Mouse (Mus musculus): Measurements from ENCODE around the gene Fkbp8. TPM values are rescaled to one million over a fixed set of nuclear protein-coding genes. Genes with fewer than 3 reads are reported as not detected.
"Not testable (repeated sequence)": the region's sequence is repeated elsewhere in the genome, so short reads cannot be mapped to it uniquely, and the experiment has no call there.

Fkbp8 gene
- polyA plus RNA-seq, 1 experiment, result 255 TPM

- no peak for TF ChIP-seq TAL1 (IDR thresholded peaks at IDR 0.05; ENCODE audit: low read length)
- peaks cover 75% of the 10 kb centered on the region for H3K4me1 ChIP-seq (ENCODE audit: control insufficient read depth)
Observed at GRCm38 (mm10) chr8:70507027-70507393, 20.5 kb upstream of the Fkbp8 start.

DNA sequence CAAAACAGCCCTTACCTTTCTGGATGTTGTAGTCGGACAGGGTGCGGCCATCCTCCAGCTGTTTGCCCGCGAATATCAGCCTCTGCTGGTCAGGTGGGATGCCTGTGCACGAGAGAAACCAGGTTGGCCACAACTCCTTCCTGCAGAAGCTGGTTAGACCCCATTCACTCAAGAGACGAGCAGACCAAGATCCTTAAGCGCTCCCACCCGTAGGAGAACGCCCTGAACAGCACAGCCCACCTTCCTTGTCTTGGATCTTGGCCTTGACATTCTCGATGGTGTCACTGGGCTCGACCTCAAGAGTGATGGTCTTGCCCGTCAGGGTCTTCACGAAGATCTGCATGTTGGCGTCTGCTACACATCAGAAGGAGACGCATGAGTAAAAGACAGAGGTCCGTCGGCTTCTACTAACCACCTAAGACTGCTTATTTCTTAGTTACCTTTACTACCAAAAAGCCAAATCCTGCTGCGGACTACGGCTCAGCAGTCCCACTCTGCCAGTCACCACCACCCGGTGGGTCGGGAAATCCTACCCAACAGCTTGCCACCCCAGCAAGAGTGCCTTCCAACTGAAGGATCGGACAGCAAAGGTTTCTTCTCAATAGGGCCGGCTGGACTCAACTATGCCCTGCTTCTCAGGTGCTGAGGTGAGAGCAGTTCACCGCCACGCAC lies 18.1 kb upstream of the Fkbp8 start:
- H3K27me3 ChIP-seq (ENCODE audit: control insufficient read depth), result no peaks in the 10 kb centered on the region
- H3K4me1 ChIP-seq (ENCODE audit: control insufficient read depth), result peaks cover 78% of the 10 kb centered on the region
- peak overlapping the region; percentile 93 for H3K4me3 ChIP-seq (replicated peaks)
- no peak for TF ChIP-seq GATA1 (IDR thresholded peaks at IDR 0.05; ENCODE audit: low read length)
- no peak for TF ChIP-seq TAL1 (IDR thresholded peaks at IDR 0.05; ENCODE audit: low read length)
- H3K36me3 ChIP-seq (ENCODE audit: control insufficient read depth), result peaks cover 70% of the 10 kb centered on the region
- no peaks in the 10 kb centered on the region for H3K9me3 ChIP-seq (ENCODE audit: control insufficient read depth, low read length)

More at GRCm38 (mm10) chr8:70507027-70507393, 20.5 kb upstream of the Fkbp8 start:
- Histone ChIP-seq H3K9me3 (ENCODE audit: control insufficient read depth, low read length) (no peaks in the 10 kb centered on the region), H3K27me3 (ENCODE audit: control insufficient read depth) (peaks cover 12% of the 10 kb centered on the region), H3K4me3 (replicated peaks) (peak overlapping the region; percentile 83), H3K36me3 (ENCODE audit: control insufficient read depth) (peaks cover 58% of the 10 kb centered on the region)

- no peak for TF ChIP-seq GATA1 (IDR thresholded peaks at IDR 0.05; ENCODE audit: low read length)
- TF ChIP-seq TAL1 (IDR thresholded peaks at IDR 0.05; ENCODE audit: low read length), result no peak
- Histone ChIP-seq H3K36me3 (ENCODE audit: control insufficient read depth) (peaks cover 69% of the 10 kb centered on the region), H3K4me3 (replicated peaks) (peak within 1 kb of the TSS; percentile 93), H3K4me1 (ENCODE audit: control insufficient read depth) (peaks cover 69% of the 10 kb centered on the region), H3K27me3 (ENCODE audit: control insufficient read depth) (no peaks in the 10 kb centered on the region), H3K9me3 (ENCODE audit: control insufficient read depth, low read length) (no peaks in the 10 kb centered on the region)
Observed at GRCm38 (mm10) chr8:70510228-70510915, 17.2 kb upstream of the Fkbp8 start, which contains the start of gene Uba52. Gene Uba52, minus strand, starts transcription at chr8:70510801.

GRCm38 (mm10) chr8:70511174-70511573 lies 16.4 kb upstream of the Fkbp8 start:
- Histone ChIP-seq H3K4me3 (replicated peaks) (peak overlapping the region; percentile 93), H3K4me1 (ENCODE audit: control insufficient read depth) (peaks cover 63% of the 10 kb centered on the region), H3K36me3 (ENCODE audit: control insufficient read depth) (peaks cover 73% of the 10 kb centered on the region)
- H3K9me3 ChIP-seq (ENCODE audit: control insufficient read depth, low read length); H3K27me3 ChIP-seq (ENCODE audit: control insufficient read depth): not testable (repeated sequence)

- Histone ChIP-seq H3K4me1 (ENCODE audit: control insufficient read depth) (peaks cover 62% of the 10 kb centered on the region), H3K27me3 (ENCODE audit: control insufficient read depth) (no peaks in the 10 kb centered on the region), H3K36me3 (ENCODE audit: control insufficient read depth) (peaks cover 79% of the 10 kb centered on the region), H3K9me3 (ENCODE audit: control insufficient read depth, low read length) (no peaks in the 10 kb centered on the region), H3K4me3 (replicated peaks) (peak overlapping the region; percentile 93)
- no peak for TF ChIP-seq TAL1 (IDR thresholded peaks at IDR 0.05; ENCODE audit: low read length)
- TF ChIP-seq GATA1 (IDR thresholded peaks at IDR 0.05; ENCODE audit: low read length), result no peak
Observed at GRCm38 (mm10) chr8:70511770-70512169, 15.8 kb upstream of the Fkbp8 start.

DNA sequence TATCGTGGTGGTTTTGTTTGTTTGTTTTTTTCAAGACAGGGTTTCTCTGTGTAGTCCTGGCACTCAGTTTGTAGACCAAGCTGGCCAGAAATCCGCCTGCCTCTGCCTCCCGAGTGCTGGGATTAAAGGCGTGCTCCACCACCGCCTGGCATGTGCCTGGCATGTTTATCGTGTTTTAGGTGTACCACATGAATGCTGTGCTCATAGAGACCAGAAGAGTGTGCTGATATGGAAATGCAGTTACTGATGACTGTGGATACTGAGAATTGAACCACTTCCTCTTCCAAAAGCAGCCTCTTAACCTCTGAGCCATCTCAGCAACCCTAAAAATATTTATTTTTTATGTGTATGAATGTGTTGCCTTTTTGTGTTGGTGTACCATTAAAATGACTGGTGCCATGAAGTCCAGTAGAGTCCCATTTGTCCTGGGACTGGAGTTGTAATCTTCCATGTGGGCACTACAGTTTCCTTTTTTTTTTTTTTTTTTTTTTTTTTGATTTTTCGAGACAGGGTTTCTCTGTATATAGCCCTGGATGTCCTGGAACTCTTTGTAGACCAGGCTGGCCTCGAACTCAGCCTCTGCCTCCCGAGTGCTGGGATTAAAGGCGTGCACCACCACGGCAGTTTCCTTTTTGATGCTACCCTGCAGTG lies 15.1 kb upstream of the Fkbp8 start:
- peak overlapping the region; percentile 93 for H3K4me3 ChIP-seq (replicated peaks)
- H3K27me3 ChIP-seq (ENCODE audit: control insufficient read depth), result no peaks in the 10 kb centered on the region
- TF ChIP-seq TAL1 (IDR thresholded peaks at IDR 0.05; ENCODE audit: low read length) (0 out of 3 replicates have a peak, but pooled peaks have one; percentile 3), GATA1 (IDR thresholded peaks at IDR 0.05; ENCODE audit: low read length) (no peak)
- H3K36me3 ChIP-seq (ENCODE audit: control insufficient read depth), result peaks cover 75% of the 10 kb centered on the region
- H3K9me3 ChIP-seq (ENCODE audit: control insufficient read depth, low read length), result no peaks in the 10 kb centered on the region
- peaks cover 60% of the 10 kb centered on the region for H3K4me1 ChIP-seq (ENCODE audit: control insufficient read depth)

DNA sequence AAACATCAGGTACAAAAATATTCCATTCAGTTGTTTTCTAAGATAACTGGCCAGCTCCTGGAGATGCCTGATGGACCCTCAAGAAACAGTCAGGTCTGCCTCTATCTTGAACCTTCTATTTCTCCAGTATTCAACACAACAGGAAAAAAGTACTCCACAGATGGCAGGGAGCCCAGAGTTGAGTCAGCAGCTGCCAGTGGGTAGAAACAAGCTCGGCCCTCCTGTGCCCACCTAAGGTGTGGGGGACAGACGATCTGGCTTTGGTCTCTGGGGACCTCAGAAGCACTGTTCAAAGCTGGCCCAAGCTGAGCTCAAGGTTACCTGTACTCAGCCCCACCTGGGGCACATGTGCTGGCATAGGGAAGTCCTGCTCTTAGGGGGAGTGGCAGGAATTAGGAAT lies 14.1 kb upstream of the Fkbp8 start:
- Histone ChIP-seq H3K4me3 (replicated peaks) (no peak overlapping the region), H3K9me3 (ENCODE audit: control insufficient read depth, low read length) (no peaks in the 10 kb centered on the region), H3K36me3 (ENCODE audit: control insufficient read depth) (peaks cover 74% of the 10 kb centered on the region), H3K4me1 (ENCODE audit: control insufficient read depth) (peaks cover 62% of the 10 kb centered on the region), H3K27me3 (ENCODE audit: control insufficient read depth) (no peaks in the 10 kb centered on the region)
- TF ChIP-seq TAL1 (IDR thresholded peaks at IDR 0.05; ENCODE audit: low read length) (no peak), GATA1 (IDR thresholded peaks at IDR 0.05; ENCODE audit: low read length) (no peak)

DNA sequence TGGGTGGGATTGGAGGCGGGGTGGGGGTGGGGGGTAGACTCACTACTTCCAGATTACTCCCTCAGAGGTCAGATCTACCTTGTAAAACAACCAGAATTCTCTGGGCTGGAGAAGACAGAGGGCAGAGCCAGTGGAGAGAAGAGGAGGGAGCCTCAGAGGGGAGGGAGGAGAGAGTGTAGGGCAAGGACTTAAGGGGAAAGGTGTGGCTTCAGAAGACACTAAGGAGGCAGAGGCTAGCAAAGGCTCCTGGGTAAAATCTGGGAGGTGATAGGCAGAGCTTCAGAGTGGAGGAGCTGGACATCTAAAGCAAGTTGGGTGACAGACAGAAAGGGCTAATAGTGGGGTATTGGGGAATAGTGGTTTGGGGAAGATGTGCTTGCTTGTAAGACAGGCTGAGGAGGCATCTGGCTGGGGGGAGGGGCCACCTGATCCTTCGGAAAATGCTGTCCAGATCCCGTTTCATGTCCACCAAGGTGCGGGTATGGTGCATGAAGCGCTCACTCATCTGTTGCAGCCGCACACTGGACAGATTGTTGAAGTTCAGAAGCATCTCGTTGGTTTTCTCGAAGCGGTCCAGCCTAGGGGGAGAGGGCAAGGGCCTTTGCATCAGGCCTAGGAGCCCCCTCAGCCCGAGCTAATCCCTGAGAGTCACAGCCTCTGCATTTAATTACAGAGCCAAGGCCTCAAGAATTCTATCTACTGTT lies 9.4 kb upstream of the Fkbp8 start:
- Histone ChIP-seq H3K27me3 (ENCODE audit: control insufficient read depth) (no peaks in the 10 kb centered on the region), H3K4me1 (ENCODE audit: control insufficient read depth) (peaks cover 52% of the 10 kb centered on the region), H3K4me3 (replicated peaks) (no peak overlapping the region), H3K9me3 (ENCODE audit: control insufficient read depth, low read length) (no peaks in the 10 kb centered on the region), H3K36me3 (ENCODE audit: control insufficient read depth) (peaks cover 66% of the 10 kb centered on the region)
- TF ChIP-seq GATA1 (IDR thresholded peaks at IDR 0.05; ENCODE audit: low read length), result no peak
- TF ChIP-seq TAL1 (IDR thresholded peaks at IDR 0.05; ENCODE audit: low read length), result no peak

- Histone ChIP-seq H3K27me3 (ENCODE audit: control insufficient read depth) (no peaks in the 10 kb centered on the region), H3K36me3 (ENCODE audit: control insufficient read depth) (peaks cover 57% of the 10 kb centered on the region), H3K9me3 (ENCODE audit: control insufficient read depth, low read length) (no peaks in the 10 kb centered on the region), H3K4me3 (replicated peaks) (no peak overlapping the region), H3K4me1 (ENCODE audit: control insufficient read depth) (peaks cover 51% of the 10 kb centered on the region)
- TF ChIP-seq TAL1 (IDR thresholded peaks at IDR 0.05; ENCODE audit: low read length) (no peak), GATA1 (IDR thresholded peaks at IDR 0.05; ENCODE audit: low read length) (no peak)
Observed at GRCm38 (mm10) chr8:70519043-70519442, 8.5 kb upstream of the Fkbp8 start.
